Mouse (Mus musculus) CH12.LX (cell line): ENCODE measurements around the gene Cst12. TPM values are rescaled to one million over a fixed set of nuclear protein-coding genes. Genes with fewer than 3 reads are reported as not detected.
A peak's percentile ranks its signal among the peaks of the same experiment; 100 is the strongest.

Experiments
- DNase-seq: peaks from one replicate; pipeline ENCODE4 v3.0.0-alpha.2; 2013; ENCODE audit errors: extremely low read depth
- H3K27ac ChIP-seq: 2 replicates; pipeline ENCODE4 v1.5.1; 2012; ENCODE audit warnings: low read depth, mild to moderate bottlenecking, control low read depth, moderate library complexity; ENCODE audit not compliant: insufficient read depth
- H3K27me3 ChIP-seq: replicated peaks from 2 replicates; pipeline ENCODE3; 2012; ENCODE audit warnings: inconsistent platforms
- H3K36me3 ChIP-seq, 2 experiments: replicated peaks in 1 of 2; 2 replicates each; pipeline versions ENCODE3 to v1.6.1; 2012; ENCODE audit warnings: inconsistent platforms in 1 of 2, low read length in 1 of 2, mild to moderate bottlenecking in 1 of 2, mixed read lengths in 1 of 2, moderate library complexity in 1 of 2; ENCODE audit not compliant: control insufficient read depth in 1 of 2, insufficient read depth in 1 of 2
- H3K4me1 ChIP-seq, 2 experiments: 2 replicates each; pipeline ENCODE4 v1.6.1; 2012; ENCODE audit warnings: inconsistent platforms in 1 of 2, moderate library complexity in 1 of 2; ENCODE audit not compliant: insufficient read depth in 2 of 2, control insufficient read depth in 1 of 2
- H3K4me2 ChIP-seq: 2 replicates; pipeline ENCODE4 v1.6.1; 2012; ENCODE audit warnings: low read depth, mild to moderate bottlenecking, control low read depth; ENCODE audit not compliant: poor library complexity, insufficient read depth, severe bottlenecking
- H3K4me3 ChIP-seq, 3 experiments: fragments of 150-350 bp in 1 of 3; sonication (generic) in 1 of 3; replicated peaks in 1 of 3; 2 replicates each; pipeline versions ENCODE3 to v1.5.1; 2011 to 2012; ENCODE audit warnings: low read depth in 2 of 3, low read length in 2 of 3, mild to moderate bottlenecking in 2 of 3, moderate library complexity in 2 of 3, control low read depth in 1 of 3, improper control_type of control experiment in 1 of 3, inconsistent platforms in 1 of 3, mixed read lengths in 1 of 3; ENCODE audit not compliant: poor library complexity in 1 of 3
- H3K79me2 ChIP-seq: replicated peaks from 2 replicates; pipeline ENCODE4 v1.6.1; 2012; ENCODE audit warnings: mild to moderate bottlenecking, moderate library complexity; ENCODE audit not compliant: control insufficient read depth, poor library complexity, insufficient read depth, severe bottlenecking; ENCODE audit errors: extremely low read depth
- H3K9ac ChIP-seq: 2 replicates; pipeline ENCODE4 v1.6.1; 2012; ENCODE audit warnings: low read depth, mild to moderate bottlenecking, control low read depth, moderate library complexity; ENCODE audit not compliant: insufficient read depth
- H3K9me3 ChIP-seq: replicated peaks from 2 replicates; pipeline ENCODE3; 2012; ENCODE audit warnings: low read length, inconsistent platforms, mixed read lengths
- BHLHE40 ChIP-seq: IDR thresholded peaks from 2 replicates; pipeline ENCODE4 v1.6.1; 2011; ENCODE audit warnings: mild to moderate bottlenecking, low read depth, low read length, improper control_type of control experiment
- CHD1 ChIP-seq: IDR thresholded peaks from 2 replicates; pipeline ENCODE4 v1.6.1; 2012; ENCODE audit warnings: low read depth, low read length, improper control_type of control experiment, inconsistent platforms
- CHD2 ChIP-seq: IDR thresholded peaks from 2 replicates; pipeline ENCODE4 v1.6.1; 2011; ENCODE audit warnings: low read length, improper control_type of control experiment
- CTCF ChIP-seq, 2 experiments: IDR thresholded peaks in 1 of 2; conservative IDR thresholded peaks in 1 of 2; 2 replicates each; pipeline ENCODE4 v1.5.1; 2011 to 2012; ENCODE audit warnings: low read depth in 2 of 2, low read length in 2 of 2, improper control_type of control experiment in 1 of 2, inconsistent platforms in 1 of 2, mild to moderate bottlenecking in 1 of 2, moderate library complexity in 1 of 2
- EP300 ChIP-seq: IDR thresholded peaks from 2 replicates; pipeline ENCODE4 v1.6.1; 2011; ENCODE audit warnings: low read length, improper control_type of control experiment
- ETS1 ChIP-seq: conservative IDR thresholded peaks from 2 replicates; pipeline ENCODE4 v1.6.1; 2012; ENCODE audit warnings: low read depth, mild to moderate bottlenecking, inconsistent platforms, low read length, improper control_type of control experiment, moderate library complexity
- GABPA ChIP-seq: IDR thresholded peaks from 2 replicates; pipeline ENCODE4 v1.6.1; 2012; ENCODE audit warnings: low read depth, low read length, improper control_type of control experiment, inconsistent platforms; ENCODE audit not compliant: insufficient replicate concordance
- IRF4 ChIP-seq: IDR thresholded peaks from 2 replicates; pipeline ENCODE4 v1.6.1; 2014; ENCODE audit warnings: low read depth, mild to moderate bottlenecking, inconsistent platforms, low read length, improper control_type of control experiment
- JUN ChIP-seq: IDR thresholded peaks from 2 replicates; pipeline ENCODE4 v1.6.1; 2011; ENCODE audit warnings: low read depth, mild to moderate bottlenecking, low read length, improper control_type of control experiment, moderate library complexity; ENCODE audit not compliant: insufficient read depth
- JUND ChIP-seq: conservative IDR thresholded peaks from 2 replicates; pipeline ENCODE4 v1.6.1; 2011; ENCODE audit warnings: low read depth, low read length, improper control_type of control experiment
- KAT2A ChIP-seq: IDR thresholded peaks from 2 replicates; pipeline ENCODE4 v1.6.1; 2012; ENCODE audit warnings: low read length, improper control_type of control experiment, inconsistent platforms; ENCODE audit not compliant: insufficient replicate concordance
- MAX ChIP-seq: IDR thresholded peaks from 2 replicates; pipeline ENCODE4 v1.6.1; 2011; ENCODE audit warnings: low read length, improper control_type of control experiment
- MEF2A ChIP-seq: IDR thresholded peaks from 2 replicates; pipeline ENCODE4 v1.6.1; 2014; ENCODE audit warnings: low read depth, mild to moderate bottlenecking, inconsistent platforms, low read length, improper control_type of control experiment, borderline replicate concordance
- MXI1 ChIP-seq: IDR thresholded peaks from 2 replicates; pipeline ENCODE4 v1.6.1; 2011; ENCODE audit warnings: mild to moderate bottlenecking, low read depth, low read length, improper control_type of control experiment
- NRF1 ChIP-seq: IDR thresholded peaks from 2 replicates; pipeline ENCODE4 v1.6.1; 2014; ENCODE audit warnings: low read depth, mild to moderate bottlenecking, inconsistent platforms, low read length, improper control_type of control experiment, moderate library complexity
- PAX5 ChIP-seq: IDR thresholded peaks from 2 replicates; pipeline ENCODE4 v1.6.1; 2012; ENCODE audit warnings: low read length, inconsistent platforms, mixed read lengths
- POLR2A ChIP-seq: IDR thresholded peaks from 2 replicates; pipeline ENCODE4 v1.6.1; 2011; ENCODE audit warnings: low read depth, mild to moderate bottlenecking, improper control_type of control experiment, low read length
- POLR2AphosphoS2 ChIP-seq: IDR thresholded peaks from 2 replicates; pipeline ENCODE4 v1.6.1; 2011; ENCODE audit warnings: low read depth, low read length, improper control_type of control experiment
- RAD21 ChIP-seq: IDR thresholded peaks from 2 replicates; pipeline ENCODE4 v1.6.1; 2011; ENCODE audit warnings: low read depth, mild to moderate bottlenecking, low read length, improper control_type of control experiment, moderate library complexity
- RCOR1 ChIP-seq: conservative IDR thresholded peaks from 2 replicates; pipeline ENCODE4 v1.6.1; 2012; ENCODE audit warnings: low read depth, mild to moderate bottlenecking, inconsistent platforms, low read length, improper control_type of control experiment
- SIN3A ChIP-seq: IDR thresholded peaks from 2 replicates; pipeline ENCODE4 v1.6.1; 2012; ENCODE audit warnings: low read length, improper control_type of control experiment, inconsistent platforms
- SMC3 ChIP-seq: IDR thresholded peaks from 2 replicates; pipeline ENCODE4 v1.6.1; 2011; ENCODE audit warnings: low read depth, low read length, improper control_type of control experiment
- UBTF ChIP-seq: IDR thresholded peaks from 2 replicates; pipeline ENCODE4 v1.6.1; 2012; ENCODE audit warnings: low read depth, mild to moderate bottlenecking, inconsistent platforms, low read length, improper control_type of control experiment, moderate library complexity
- USF2 ChIP-seq: conservative IDR thresholded peaks from 2 replicates; pipeline ENCODE4 v1.6.1; 2011; ENCODE audit warnings: low read depth, low read length, improper control_type of control experiment
- ZC3H11A ChIP-seq: IDR thresholded peaks from 2 replicates; pipeline ENCODE4 v1.6.1; 2012; ENCODE audit warnings: low read depth, mild to moderate bottlenecking, inconsistent platforms, low read length, improper control_type of control experiment
- dilution Hi-C: fragments of 300-500 bp; cut with MboI; formaldehyde crosslinking; loops from 2 replicates; pipeline ENCODE4 v1.14.3; 2020; ENCODE audit warnings: low sequenced_read_pairs; ENCODE audit not compliant: extremely low pct_unique_long_range_greater_than_20kb, extremely low pct_ligation_motif_present
- in situ Hi-C: fragments of 300-500 bp; cut with MboI; formaldehyde crosslinking; loops from 3 replicates; pipeline ENCODE4 v1.14.3; 2019; ENCODE audit warnings: low sequenced_read_pairs, low pct_ligation_motif_present, low pct_unique_long_range_greater_than_20kb, mixed read lengths
- polyA plus RNA-seq: library from polyadenylated mRNA; unstranded; fragments of >175 nt; gene quantifications from 2 replicates; pipeline ENCODE4 v1.2.1, GENCODE M21; 2012; ENCODE audit warnings: low read depth; ENCODE audit not compliant: insufficient read length
- total RNA-seq, 2 experiments: library from RNA; depleted of rRNA; stranded (reverse); fragments of 300-350 nt in 1 of 2; fragments of >200 nt in 1 of 2; gene quantifications; 2 replicates each; pipeline ENCODE4 v1.2.3; 2012 to 2014

The Cst12 gene
- total and polyA plus RNA-seq, 3 experiments: not detected

DNA sequence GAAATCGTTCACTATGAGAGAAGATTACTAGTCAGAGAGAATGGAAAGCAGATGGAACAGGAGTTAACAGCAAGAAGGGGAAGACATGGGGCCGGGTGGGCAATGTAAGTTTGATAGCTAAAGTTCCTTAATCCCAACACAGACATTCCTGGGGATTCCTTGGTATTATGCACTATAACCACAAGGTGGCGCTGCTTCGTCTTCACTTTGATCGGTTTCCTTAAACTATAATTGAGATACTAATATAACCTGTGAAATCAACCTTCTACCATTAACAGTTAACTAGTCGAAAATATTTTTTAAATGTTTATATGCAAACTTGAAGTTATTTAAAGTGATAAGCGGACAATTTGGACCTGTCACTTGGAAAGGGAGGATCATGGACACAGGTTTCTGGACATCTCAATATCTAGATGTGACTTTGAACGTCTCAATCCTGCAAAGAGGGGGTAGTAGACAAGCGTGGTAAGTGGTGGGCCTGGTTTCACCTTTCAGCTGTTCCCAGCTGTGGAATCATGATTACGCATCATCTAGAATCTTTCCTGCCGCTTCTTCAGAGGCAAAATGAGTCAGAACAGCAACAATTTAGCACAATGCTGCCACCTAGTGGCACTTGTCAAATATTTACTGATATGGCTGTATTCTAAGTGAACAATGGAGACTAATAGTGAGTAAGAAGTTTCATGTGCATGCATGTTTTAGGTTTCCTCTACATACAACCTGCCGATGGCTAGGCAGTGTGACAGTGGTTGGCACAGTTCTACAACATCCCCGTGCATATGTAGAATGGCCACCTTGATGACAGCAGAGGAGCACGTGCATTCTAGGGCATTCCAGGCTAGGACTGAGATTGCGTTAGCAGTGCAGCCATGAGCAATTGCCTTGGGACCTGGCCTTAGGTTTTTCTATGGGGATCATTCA is 37.0 kb upstream of the Cst12 start:
- Histone ChIP-seq H3K4me3 (peak overlapping the region; percentile 45 to 47 (median 46)), H3K4me1 (peaks cover 2 to 3% of the 10 kb centered on the region in 2 experiments; a peak in 2 of 4 replicates), H3K27ac (no peak overlapping the region), H3K27me3 (peaks cover 13% of the 10 kb centered on the region), H3K9me3 (no peaks in the 10 kb centered on the region), H3K79me2 (no peaks in the 10 kb centered on the region), H3K36me3 (no peaks in the 10 kb centered on the region), H3K4me2 (peak overlapping the region; percentile 96), H3K9ac (no peak overlapping the region)
- peak; percentile 94 for DNase-seq
- no peak for TF ChIP-seq NRF1
- TF ChIP-seq ETS1: no peak
- TF ChIP-seq CHD1: no peak
- TF ChIP-seq RAD21: peak; percentile 65
- peak; percentile 15; the same call in 1 of the 2 replicates for TF ChIP-seq JUN
- TF ChIP-seq MEF2A: no peak
- TF ChIP-seq CHD2: no peak
- TF ChIP-seq JUND: 0 out of 2 replicates have a peak, but pooled peaks have one; percentile 36
- TF ChIP-seq EP300: no peak
- TF ChIP-seq SIN3A: no peak
- TF ChIP-seq MXI1: no peak
- TF ChIP-seq BHLHE40: peak; percentile 5; the same call in 1 of the 2 replicates
- no peak for TF ChIP-seq USF2
- TF ChIP-seq MAX: no peak
- no peak; the same call in 1 of the 2 replicates for TF ChIP-seq IRF4
- peak; percentile 60 for TF ChIP-seq SMC3
- peak; percentile 41 to 78 for TF ChIP-seq CTCF (conservative IDR thresholded peaks at IDR 0.05 in 1 of 2, IDR thresholded peaks at IDR 0.05 in 1 of 2; ENCODE audit: low read depth in 2 of 2, low read length in 2 of 2)
- TF ChIP-seq POLR2AphosphoS2: no peak
- TF ChIP-seq GABPA: no peak
- TF ChIP-seq UBTF: no peak
- no peak for TF ChIP-seq POLR2A
- TF ChIP-seq KAT2A: no peak
- no peak for TF ChIP-seq PAX5
- TF ChIP-seq RCOR1: no peak
- TF ChIP-seq ZC3H11A: no peak
- dilution Hi-C loops: no loop called here
- in situ Hi-C loops: no loop called here
